Mouse (Mus musculus): ENCODE data around the gene Chst2. TPM values are rescaled to one million over a fixed set of nuclear protein-coding genes. Genes with fewer than 3 reads are reported as not detected.
A peak's percentile ranks its signal among the peaks of the same experiment; 100 is the strongest.

Chst2 gene
- polyA plus RNA-seq (2015; fragmentation: Nextera tagmentation; extraction: Ambion mirVana), result 5.0 and 5.9 TPM in 2 replicates

- Histone ChIP-seq H3K4me2 (ENCODE audit: low read depth, low read length) (peak within 1 kb of the TSS; percentile 88), H3K27ac (ENCODE audit: low read length) (peak within 1 kb of the TSS; percentile 86), H3K4me1 (ENCODE audit: control insufficient read depth, insufficient read depth, low read length) (peaks cover 4% of the 10 kb centered on the region), H3K36me3 (ENCODE audit: control insufficient read depth, insufficient read depth, low read length) (no peaks in the 10 kb centered on the region), H3K4me3 (replicated peaks; ENCODE audit: low read length) (peak within 1 kb of the TSS; percentile 66), H3K9ac (ENCODE audit: low read length) (peak within 1 kb of the TSS; percentile 76), H3K27me3 (ENCODE audit: control insufficient read depth, insufficient read depth, low read length) (peaks cover 16% of the 10 kb centered on the region; the same call in 1 of the 2 replicates), H3K9me3 (replicated peaks; ENCODE audit: control insufficient read depth, low read length) (no peaks in the 10 kb centered on the region)
- under 1% methylated on average over 102 of the region's 102 CpGs for WGBS
- ATAC-seq (ENCODE audit: insufficient read depth, low FRiP score), result peak; percentile 93
These were observed at the start of gene Chst2 for GRCm38 (mm10) chr9:95406571-95407561. TSS of gene Chst2 (minus strand) at chr9:95406722.

DNA sequence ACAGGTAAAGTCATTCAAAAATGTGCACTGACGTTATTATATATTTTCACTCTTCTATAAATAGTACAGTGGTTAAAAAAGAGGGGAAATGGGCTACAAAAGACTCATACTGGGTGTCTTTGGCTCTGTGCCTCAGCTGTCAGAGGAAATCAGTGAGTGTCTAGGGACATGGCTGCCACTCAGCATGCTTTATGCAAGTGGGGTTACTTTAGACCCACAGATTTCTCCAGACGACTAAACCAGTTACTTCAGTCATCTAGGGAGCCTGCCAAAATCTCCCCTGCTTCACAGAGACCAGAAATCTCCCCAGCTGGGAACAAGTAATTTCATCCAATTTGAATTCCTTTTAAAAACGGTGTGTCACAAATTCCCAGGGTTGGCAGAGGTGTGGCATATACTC, 45.4 kb upstream of the Chst2 start:
- Histone ChIP-seq H3K9me3 (replicated peaks; ENCODE audit: control insufficient read depth, low read length) (no peaks in the 10 kb centered on the region), H3K4me1 (ENCODE audit: control insufficient read depth, insufficient read depth, low read length) (no peaks in the 10 kb centered on the region), H3K27ac (ENCODE audit: low read length) (no peak overlapping the region), H3K4me2 (ENCODE audit: low read depth, low read length) (no peak overlapping the region), H3K36me3 (ENCODE audit: control insufficient read depth, insufficient read depth, low read length) (no peaks in the 10 kb centered on the region), H3K9ac (ENCODE audit: low read length) (no peak overlapping the region), H3K27me3 (ENCODE audit: control insufficient read depth, insufficient read depth, low read length) (no peaks in the 10 kb centered on the region), H3K4me3 (replicated peaks; ENCODE audit: low read length) (no peak overlapping the region)
- ATAC-seq (ENCODE audit: insufficient read depth, low FRiP score), result no peak
- 61% methylated on average over 3 of the region's 3 CpGs for WGBS

GRCm38 (mm10) chr9:95450586-95450985, 44.1 kb upstream of the Chst2 start:
- no peak for ATAC-seq (ENCODE audit: insufficient read depth, low FRiP score)
- H3K4me1 ChIP-seq (ENCODE audit: control insufficient read depth, insufficient read depth, low read length), result no peaks in the 10 kb centered on the region
- H3K27me3 ChIP-seq (ENCODE audit: control insufficient read depth, insufficient read depth, low read length), result no peaks in the 10 kb centered on the region
- H3K27ac ChIP-seq (ENCODE audit: low read length), result no peak overlapping the region
- 93% methylated on average over 8 of the region's 8 CpGs for WGBS
- no peaks in the 10 kb centered on the region for H3K36me3 ChIP-seq (ENCODE audit: control insufficient read depth, insufficient read depth, low read length)
- no peak overlapping the region for H3K9ac ChIP-seq (ENCODE audit: low read length)
- no peak overlapping the region for H3K4me3 ChIP-seq (replicated peaks; ENCODE audit: low read length)
- H3K4me2 ChIP-seq (ENCODE audit: low read depth, low read length), result no peak overlapping the region
- H3K9me3 ChIP-seq (replicated peaks; ENCODE audit: control insufficient read depth, low read length), result no peaks in the 10 kb centered on the region

DNA sequence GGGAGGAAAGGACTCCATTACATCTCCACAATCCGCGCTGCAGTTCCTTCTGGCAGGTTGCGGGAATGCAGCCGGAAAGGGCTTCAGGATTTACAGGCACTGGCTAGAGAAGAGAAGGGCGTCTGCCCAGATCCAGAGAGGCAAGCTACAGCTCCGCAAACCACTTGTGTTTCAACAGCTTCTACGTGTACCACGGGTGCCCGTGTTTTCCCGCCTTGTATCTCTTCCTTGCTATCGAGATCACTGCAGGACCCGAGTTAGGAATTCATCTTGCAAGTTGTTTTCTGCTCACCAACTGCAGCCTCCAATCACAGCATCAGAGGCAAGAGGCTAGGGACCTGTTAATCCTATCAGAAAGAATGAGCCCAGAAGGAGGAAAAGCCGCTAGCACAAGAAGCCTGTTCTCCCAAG, 35.8 kb upstream of the Chst2 start:
- H3K27ac ChIP-seq (ENCODE audit: low read length), result no peak overlapping the region
- H3K4me2 ChIP-seq (ENCODE audit: low read depth, low read length), result peak overlapping the region; percentile 36; the same call in 1 of the 2 replicates
- H3K4me3 ChIP-seq (replicated peaks; ENCODE audit: low read length), result no peak overlapping the region
- ATAC-seq (ENCODE audit: insufficient read depth, low FRiP score), result no peak
- no peak overlapping the region for H3K9ac ChIP-seq (ENCODE audit: low read length)
- H3K36me3 ChIP-seq (ENCODE audit: control insufficient read depth, insufficient read depth, low read length), result no peaks in the 10 kb centered on the region
- H3K9me3 ChIP-seq (replicated peaks; ENCODE audit: control insufficient read depth, low read length), result no peaks in the 10 kb centered on the region; the same call in 1 of the 2 replicates
- WGBS, result 12% methylated on average over 13 of the region's 13 CpGs
- no peaks in the 10 kb centered on the region for H3K27me3 ChIP-seq (ENCODE audit: control insufficient read depth, insufficient read depth, low read length)
- H3K4me1 ChIP-seq (ENCODE audit: control insufficient read depth, insufficient read depth, low read length), result no peaks in the 10 kb centered on the region

- Histone ChIP-seq H3K9ac (ENCODE audit: low read length) (no peak overlapping the region), H3K36me3 (ENCODE audit: control insufficient read depth, insufficient read depth, low read length) (no peaks in the 10 kb centered on the region), H3K4me2 (ENCODE audit: low read depth, low read length) (no peak overlapping the region), H3K4me1 (ENCODE audit: control insufficient read depth, insufficient read depth, low read length) (no peaks in the 10 kb centered on the region), H3K27me3 (ENCODE audit: control insufficient read depth, insufficient read depth, low read length) (no peaks in the 10 kb centered on the region), H3K4me3 (replicated peaks; ENCODE audit: low read length) (no peak overlapping the region), H3K9me3 (replicated peaks; ENCODE audit: control insufficient read depth, low read length) (no peaks in the 10 kb centered on the region), H3K27ac (ENCODE audit: low read length) (no peak overlapping the region)
- no peak for ATAC-seq (ENCODE audit: insufficient read depth, low FRiP score)
- 74% methylated on average over 9 of the region's 9 CpGs for WGBS
These were observed 31.4 kb upstream of the Chst2 start for GRCm38 (mm10) chr9:95437883-95438282.

DNA sequence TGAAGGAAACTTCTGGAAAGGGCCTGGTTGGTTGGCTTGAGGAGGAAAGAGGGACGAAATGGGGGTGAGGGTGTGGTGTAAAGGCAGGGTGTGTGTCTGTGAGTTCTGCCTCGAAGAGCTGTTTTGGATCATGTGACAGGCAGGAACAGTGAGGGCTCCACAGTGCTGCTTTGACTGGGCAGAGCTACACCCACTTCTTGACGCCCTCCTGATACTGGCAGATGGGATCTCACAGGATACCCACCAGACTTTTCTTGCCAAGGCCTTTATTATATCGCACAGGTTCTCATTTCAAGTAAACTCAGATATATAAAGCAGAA, 29.7 kb upstream of the Chst2 start:
- Histone ChIP-seq H3K36me3 (ENCODE audit: control insufficient read depth, insufficient read depth, low read length) (no peaks in the 10 kb centered on the region), H3K4me3 (replicated peaks; ENCODE audit: low read length) (no peak overlapping the region), H3K9ac (ENCODE audit: low read length) (no peak overlapping the region), H3K4me1 (ENCODE audit: control insufficient read depth, insufficient read depth, low read length) (no peaks in the 10 kb centered on the region), H3K4me2 (ENCODE audit: low read depth, low read length) (no peak overlapping the region), H3K27ac (ENCODE audit: low read length) (no peak overlapping the region), H3K27me3 (ENCODE audit: control insufficient read depth, insufficient read depth, low read length) (no peaks in the 10 kb centered on the region), H3K9me3 (replicated peaks; ENCODE audit: control insufficient read depth, low read length) (no peaks in the 10 kb centered on the region)
- ATAC-seq (ENCODE audit: insufficient read depth, low FRiP score), result no peak
- 72% methylated on average over 4 of the region's 4 CpGs for WGBS

- Histone ChIP-seq H3K27me3 (ENCODE audit: control insufficient read depth, insufficient read depth, low read length) (no peaks in the 10 kb centered on the region), H3K4me1 (ENCODE audit: control insufficient read depth, insufficient read depth, low read length) (no peaks in the 10 kb centered on the region), H3K9me3 (replicated peaks; ENCODE audit: control insufficient read depth, low read length) (no peaks in the 10 kb centered on the region), H3K9ac (ENCODE audit: low read length) (no peak overlapping the region), H3K27ac (ENCODE audit: low read length) (no peak overlapping the region), H3K36me3 (ENCODE audit: control insufficient read depth, insufficient read depth, low read length) (no peaks in the 10 kb centered on the region), H3K4me2 (ENCODE audit: low read depth, low read length) (no peak overlapping the region), H3K4me3 (replicated peaks; ENCODE audit: low read length) (no peak overlapping the region)
- 74% methylated on average over 20 of the region's 20 CpGs for whole genome bisulfite sequencing
- no peak for ATAC-seq (ENCODE audit: insufficient read depth, low FRiP score)
These were observed 29.2 kb upstream of the Chst2 start for GRCm38 (mm10) chr9:95435506-95436293.

DNA sequence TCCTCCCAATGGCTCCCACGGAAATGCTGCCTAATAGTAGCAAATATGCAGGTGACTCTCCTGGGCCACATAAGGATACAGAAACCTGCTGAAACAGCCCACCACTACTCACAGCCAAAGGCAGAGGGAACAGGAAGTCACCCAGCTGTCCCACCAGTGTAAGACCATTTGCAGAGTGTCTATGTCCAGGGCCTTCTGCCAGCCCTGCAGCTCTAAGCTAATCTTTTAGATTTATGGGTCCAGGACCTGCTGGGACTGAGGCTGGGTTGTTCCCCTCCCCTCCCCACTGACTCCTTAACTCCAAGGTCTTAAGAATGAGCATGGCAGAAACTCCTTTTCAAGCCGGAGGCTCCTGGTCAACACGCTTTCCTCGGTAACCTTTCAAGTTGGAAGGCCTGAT, 21.8 kb upstream of the Chst2 start:
- Histone ChIP-seq H3K9ac (ENCODE audit: low read length) (no peak overlapping the region), H3K9me3 (replicated peaks; ENCODE audit: control insufficient read depth, low read length) (no peaks in the 10 kb centered on the region), H3K4me3 (replicated peaks; ENCODE audit: low read length) (no peak overlapping the region), H3K27me3 (ENCODE audit: control insufficient read depth, insufficient read depth, low read length) (no peaks in the 10 kb centered on the region), H3K36me3 (ENCODE audit: control insufficient read depth, insufficient read depth, low read length) (no peaks in the 10 kb centered on the region), H3K4me2 (ENCODE audit: low read depth, low read length) (no peak overlapping the region), H3K27ac (ENCODE audit: low read length) (no peak overlapping the region), H3K4me1 (ENCODE audit: control insufficient read depth, insufficient read depth, low read length) (no peaks in the 10 kb centered on the region)
- no peak for ATAC-seq (ENCODE audit: insufficient read depth, low FRiP score)
- WGBS, result 71% methylated on average over 4 of the region's 4 CpGs

DNA sequence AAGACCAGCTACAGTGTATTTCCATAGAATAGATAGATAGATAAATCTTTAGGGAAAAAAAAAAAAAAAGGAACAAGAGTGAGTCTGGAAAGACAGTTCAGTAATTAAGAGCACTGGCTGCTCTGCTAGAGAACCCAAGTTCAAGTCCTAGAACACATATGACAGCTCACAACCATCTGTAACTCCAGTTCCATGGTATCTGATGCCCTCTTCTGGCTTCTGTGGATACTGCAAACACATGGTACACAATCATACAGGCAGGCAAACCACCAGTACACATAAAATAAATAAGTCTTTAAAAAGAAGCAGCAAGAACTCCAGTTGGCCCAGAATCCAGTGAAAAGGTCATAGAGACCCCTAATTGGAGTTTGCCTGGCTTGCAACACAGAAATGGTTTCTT, 7.4 kb upstream of the Chst2 start:
- Histone ChIP-seq H3K27me3 (ENCODE audit: control insufficient read depth, insufficient read depth, low read length) (peaks cover 3% of the 10 kb centered on the region; the same call in 1 of the 2 replicates), H3K27ac (ENCODE audit: low read length) (no peak overlapping the region), H3K4me3 (replicated peaks; ENCODE audit: low read length) (no peak overlapping the region), H3K36me3 (ENCODE audit: control insufficient read depth, insufficient read depth, low read length) (no peaks in the 10 kb centered on the region), H3K4me2 (ENCODE audit: low read depth, low read length) (no peak overlapping the region), H3K9ac (ENCODE audit: low read length) (no peak overlapping the region), H3K9me3 (replicated peaks; ENCODE audit: control insufficient read depth, low read length) (no peaks in the 10 kb centered on the region), H3K4me1 (ENCODE audit: control insufficient read depth, insufficient read depth, low read length) (no peaks in the 10 kb centered on the region)
- ATAC-seq (ENCODE audit: insufficient read depth, low FRiP score), result no peak
